Mouse (Mus musculus) limb, embryonic 12.5 days (tissue): ENCODE measurements around the gene Grn. TPM values are rescaled to one million over a fixed set of nuclear protein-coding genes. Genes with fewer than 3 reads are reported as not detected.
A peak's percentile ranks its signal among the peaks of the same experiment; 100 is the strongest.
"Not testable (repeated sequence)": the region's sequence is repeated elsewhere in the genome, so short reads cannot be mapped to it uniquely, and the experiment has no call there.

Source experiments
- ATAC-seq: fragments of 200-750 bp; cut with Nextera tagmentation; 2 replicates; pipeline ENCODE4 v1.8.0; 2017; ENCODE audit warnings: low read depth, moderate TSS enrichment; ENCODE audit not compliant: insufficient number of reproducible peaks, insufficient read depth, low FRiP score, low TSS enrichment
- H3K27ac ChIP-seq: fragments of 300-500 bp; sonication (generic); 2 replicates; pipeline ENCODE4 v1.5.1; 2016; ENCODE audit warnings: mild to moderate bottlenecking, moderate library complexity
- H3K27me3 ChIP-seq: fragments of 300-500 bp; sonication (generic); 2 replicates; pipeline ENCODE4 v1.6.1; 2016; ENCODE audit warnings: mild to moderate bottlenecking, moderate library complexity
- H3K36me3 ChIP-seq: fragments of 300-500 bp; sonication (generic); 2 replicates; pipeline ENCODE4 v1.6.1; 2016; ENCODE audit warnings: mild to moderate bottlenecking, moderate library complexity
- H3K4me1 ChIP-seq: fragments of 300-500 bp; sonication (generic); replicated peaks from 2 replicates; pipeline ENCODE4 v1.6.1; 2016
- H3K4me2 ChIP-seq: fragments of 300-500 bp; sonication (generic); 2 replicates; pipeline ENCODE4 v1.6.1; 2016; ENCODE audit warnings: mild to moderate bottlenecking, moderate library complexity
- H3K4me3 ChIP-seq: fragments of 300-500 bp; sonication (generic); replicated peaks from 2 replicates; pipeline ENCODE4 v1.5.1; 2016; ENCODE audit warnings: mild to moderate bottlenecking
- H3K9ac ChIP-seq: fragments of 300-500 bp; sonication (generic); replicated peaks from 2 replicates; pipeline ENCODE4 v1.6.1; 2016; ENCODE audit warnings: mild to moderate bottlenecking, moderate library complexity
- H3K9me3 ChIP-seq: fragments of 300-500 bp; sonication (generic); 2 replicates; pipeline ENCODE4 v1.6.1; 2016; ENCODE audit warnings: mild to moderate bottlenecking, moderate library complexity
- WGBS: fragments of 180-500 bp; shearing (Covaris S2); methylation state at CpG from one replicate; pipeline ENCODE4 v1.1.7; 2016; 5-methylcytosine and 5-hydroxymethylcytosine counted together
- polyA plus RNA-seq: library from polyadenylated mRNA; unstranded; fragments of >200 nt; fragmentation: Nextera tagmentation; extraction: Ambion mirVana; gene quantifications from 2 replicates; pipeline ENCODE4 v1.2.1, GENCODE M21; 2016

Gene Grn
- 101 and 106 TPM in 2 replicates for polyA plus RNA-seq

DNA sequence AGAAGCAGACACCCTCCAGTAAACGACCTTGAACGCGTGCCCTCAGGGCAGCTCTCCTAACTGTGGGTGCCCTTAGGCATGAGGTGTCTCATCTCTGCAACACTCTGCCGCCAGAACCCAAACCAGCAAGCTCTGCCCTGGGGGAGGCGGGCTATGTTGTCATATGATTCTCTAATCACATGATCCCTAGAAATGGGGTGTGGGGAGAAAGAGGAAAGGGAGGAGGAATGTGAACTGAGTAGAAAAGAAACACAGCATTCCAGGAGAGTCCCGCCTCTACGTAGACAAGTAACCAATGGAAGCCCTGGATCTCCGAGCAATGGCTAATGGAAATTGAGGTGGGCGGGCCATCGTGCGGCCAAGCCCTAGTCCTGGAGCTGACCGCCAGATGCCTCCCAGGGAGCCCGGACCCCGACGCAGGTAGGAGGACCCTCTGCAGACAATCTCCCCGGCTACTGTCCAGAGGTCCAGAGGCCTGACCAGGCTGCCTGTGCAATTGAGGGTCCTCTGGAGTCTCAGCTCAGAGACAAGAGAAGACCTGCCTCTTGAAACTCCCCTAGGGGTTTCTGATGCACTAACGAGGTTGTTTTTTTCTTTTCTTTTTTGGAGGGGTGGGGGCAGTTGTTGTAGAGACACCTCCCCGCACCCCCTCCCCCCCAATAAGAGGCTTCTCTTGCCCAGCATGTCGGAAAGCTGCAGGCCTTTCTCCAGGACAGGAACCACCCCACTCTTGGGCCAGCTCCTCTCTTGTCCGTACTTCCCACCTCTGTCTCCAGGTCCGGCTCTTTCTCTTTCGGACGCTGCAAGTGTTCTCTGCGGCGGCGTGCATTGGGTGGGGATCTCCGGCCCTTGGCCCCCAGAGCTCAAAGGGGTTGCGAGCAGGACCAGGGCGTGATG, at the start of gene Grn:
TSS of gene Grn (plus strand) at position 195 of the 897 bp plus-strand sequence.
- Histone ChIP-seq H3K4me2 (peak within 1 kb of the TSS; percentile 88), H3K4me3 (peak within 1 kb of the TSS; percentile 65), H3K9me3 (no peaks in the 10 kb centered on the region), H3K4me1 (peaks cover 26% of the 10 kb centered on the region), H3K27me3 (0 out of 2 replicates have a peak, but pooled peaks cover 3% of the 10 kb centered on the region), H3K9ac (peak within 1 kb of the TSS; percentile 65), H3K36me3 (peaks cover 24% of the 10 kb centered on the region), H3K27ac (peak within 1 kb of the TSS; percentile 87)
- under 1% methylated on average over 29 of the region's 29 CpGs for WGBS
- peak; percentile 89 for ATAC-seq

DNA sequence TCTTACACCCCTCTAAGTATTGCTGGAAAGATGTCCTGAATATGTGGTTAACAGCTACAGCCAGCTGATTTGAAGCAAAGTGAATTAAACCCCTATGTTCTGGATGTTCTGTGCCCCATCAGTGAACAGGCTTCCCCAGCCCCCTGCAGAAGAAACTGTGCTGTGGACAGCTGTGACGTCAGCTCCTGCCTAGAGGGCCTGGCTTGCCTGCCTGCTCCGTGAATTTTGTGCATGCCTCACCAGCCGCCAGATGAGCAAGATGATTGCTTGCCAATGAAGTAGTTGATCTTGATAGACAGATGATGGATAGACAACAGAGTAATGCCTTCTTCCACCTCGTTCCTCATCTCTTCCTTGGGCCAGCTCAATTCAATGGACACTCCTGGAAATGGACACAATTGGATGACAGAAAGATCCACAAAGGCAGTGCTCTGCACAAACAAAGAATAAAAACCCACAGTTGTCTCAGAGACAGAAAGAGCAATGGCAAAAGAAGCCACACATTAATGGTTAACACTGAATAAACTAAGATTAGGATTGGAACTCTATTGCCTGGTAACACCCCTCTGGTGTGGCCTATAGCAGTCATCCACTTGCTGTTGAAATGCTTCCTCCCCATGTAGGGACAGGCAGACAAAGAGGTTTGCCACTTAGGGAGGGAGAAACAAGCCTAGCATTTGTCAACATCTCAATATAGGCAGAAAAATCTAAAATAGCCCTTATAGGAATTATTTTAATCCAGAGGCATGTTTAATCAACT, 48.6 kb upstream of the Grn start:
- Histone ChIP-seq H3K4me1 (peaks cover 2% of the 10 kb centered on the region; the same call in 1 of the 2 replicates), H3K4me2 (no peak overlapping the region), H3K4me3 (no peak overlapping the region), H3K27ac (no peak overlapping the region), H3K9ac (no peak overlapping the region), H3K27me3 (peaks cover 8% of the 10 kb centered on the region; the same call in 1 of the 2 replicates), H3K36me3 (no peaks in the 10 kb centered on the region), H3K9me3 (0 out of 2 replicates have a peak, but pooled peaks cover 4% of the 10 kb centered on the region)
- WGBS = 52% methylated on average over 4 of the region's 4 CpGs
- no peak for ATAC-seq

DNA sequence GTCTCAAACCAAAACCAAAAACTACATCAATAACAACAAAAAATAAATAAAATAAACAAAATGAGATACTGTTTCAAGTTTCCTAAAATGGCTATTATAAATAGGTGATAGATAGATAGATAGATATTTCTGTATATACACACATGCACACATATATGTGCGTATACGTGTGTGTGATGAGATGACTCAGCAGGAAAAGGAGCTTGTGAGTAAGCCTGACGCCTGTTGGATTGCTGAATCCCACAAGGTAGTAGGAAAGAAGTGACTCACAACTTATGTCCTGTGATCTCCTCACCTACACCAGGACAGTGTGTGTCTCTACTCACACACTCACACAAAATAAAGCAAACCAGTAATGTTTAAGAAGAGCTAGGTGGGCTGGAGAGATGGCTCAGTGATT, 47.3 kb upstream of the Grn start:
- no peak overlapping the region for H3K27ac ChIP-seq
- no peak for ATAC-seq
- H3K27me3 ChIP-seq = 0 out of 2 replicates have a peak, but pooled peaks cover 5% of the 10 kb centered on the region
- no peak overlapping the region for H3K9ac ChIP-seq
- WGBS = 91% methylated on average over 3 of the region's 3 CpGs
- H3K4me2 ChIP-seq = no peak overlapping the region
- 0 out of 2 replicates have a peak, but pooled peaks cover 4% of the 10 kb centered on the region for H3K9me3 ChIP-seq
- no peak overlapping the region for H3K4me3 ChIP-seq
- H3K4me1 ChIP-seq = no peaks in the 10 kb centered on the region
- no peaks in the 10 kb centered on the region for H3K36me3 ChIP-seq

DNA sequence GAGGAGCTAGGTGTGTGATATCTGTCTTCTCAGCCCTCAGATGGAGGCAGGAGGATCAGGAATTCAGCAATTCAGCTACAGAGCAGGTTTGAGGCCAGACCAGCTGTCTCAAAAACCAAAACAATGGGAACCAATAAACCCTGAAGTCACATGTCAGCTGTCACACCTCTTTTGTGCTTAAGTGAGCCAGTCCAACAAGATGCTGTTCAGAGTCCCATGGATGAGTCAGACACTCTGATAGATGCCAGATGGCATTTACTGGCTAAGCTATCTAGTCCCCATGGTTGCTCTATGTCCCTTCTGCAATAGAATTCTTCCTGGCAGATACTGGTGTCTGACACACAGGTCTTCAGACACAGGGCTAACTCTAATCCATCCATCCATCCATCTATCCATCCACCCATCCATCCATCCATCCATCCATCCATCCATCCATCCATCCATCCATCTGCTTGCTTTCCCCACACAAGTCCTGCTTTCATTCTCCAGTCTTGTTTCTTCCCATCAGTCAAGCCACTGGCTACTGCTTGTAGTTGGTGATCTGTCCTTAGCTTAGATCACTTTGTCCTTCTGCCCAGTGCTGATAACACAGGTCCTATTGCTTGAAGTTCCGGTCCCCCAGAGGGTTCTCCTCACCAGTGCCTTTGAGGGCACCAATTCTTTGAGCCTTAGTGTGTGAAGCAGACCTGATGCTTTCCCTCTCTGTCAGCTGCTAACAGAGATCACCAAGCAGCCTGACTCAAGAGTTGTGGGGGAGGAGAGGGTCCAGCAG, 46.6 kb upstream of the Grn start:
- H3K9ac ChIP-seq = no peak overlapping the region
- H3K9me3 ChIP-seq = 0 out of 2 replicates have a peak, but pooled peaks cover 4% of the 10 kb centered on the region
- WGBS = 74% methylated on average over 1 of the region's 1 CpGs
- no peak for ATAC-seq
- 0 out of 2 replicates have a peak, but pooled peaks cover 5% of the 10 kb centered on the region for H3K27me3 ChIP-seq
- no peaks in the 10 kb centered on the region for H3K4me1 ChIP-seq
- no peak overlapping the region for H3K4me2 ChIP-seq
- no peaks in the 10 kb centered on the region for H3K36me3 ChIP-seq
- no peak overlapping the region for H3K4me3 ChIP-seq
- no peak overlapping the region for H3K27ac ChIP-seq

DNA sequence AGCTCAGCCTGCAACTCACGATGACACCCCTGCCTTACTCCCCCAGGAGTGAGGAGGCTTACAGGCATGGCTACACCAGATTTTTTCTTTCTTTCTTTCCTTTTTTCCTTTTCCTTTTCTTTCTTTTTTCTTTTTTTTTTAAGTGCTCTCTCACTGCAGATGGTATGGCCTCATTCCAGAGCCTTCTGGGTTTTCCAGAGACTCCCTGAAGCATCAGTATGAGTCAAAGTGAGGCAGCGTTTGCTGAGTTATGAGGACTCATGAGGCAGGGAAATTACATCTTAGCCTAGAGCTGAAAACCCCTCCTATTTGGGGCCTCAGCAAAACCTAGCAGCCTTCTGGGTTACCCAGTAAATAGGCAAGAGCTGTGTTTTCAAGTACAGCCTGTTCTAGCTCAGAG, 45.7 kb upstream of the Grn start:
- 0 out of 2 replicates have a peak, but pooled peaks cover 5% of the 10 kb centered on the region for H3K27me3 ChIP-seq
- no peak overlapping the region for H3K27ac ChIP-seq
- no peaks in the 10 kb centered on the region for H3K4me1 ChIP-seq
- H3K9me3 ChIP-seq = no peaks in the 10 kb centered on the region
- H3K4me2 ChIP-seq = no peak overlapping the region
- no peak overlapping the region for H3K4me3 ChIP-seq
- ATAC-seq = no peak
- 78% methylated on average over 2 of the region's 2 CpGs for WGBS
- no peaks in the 10 kb centered on the region for H3K36me3 ChIP-seq
- no peak overlapping the region for H3K9ac ChIP-seq

DNA sequence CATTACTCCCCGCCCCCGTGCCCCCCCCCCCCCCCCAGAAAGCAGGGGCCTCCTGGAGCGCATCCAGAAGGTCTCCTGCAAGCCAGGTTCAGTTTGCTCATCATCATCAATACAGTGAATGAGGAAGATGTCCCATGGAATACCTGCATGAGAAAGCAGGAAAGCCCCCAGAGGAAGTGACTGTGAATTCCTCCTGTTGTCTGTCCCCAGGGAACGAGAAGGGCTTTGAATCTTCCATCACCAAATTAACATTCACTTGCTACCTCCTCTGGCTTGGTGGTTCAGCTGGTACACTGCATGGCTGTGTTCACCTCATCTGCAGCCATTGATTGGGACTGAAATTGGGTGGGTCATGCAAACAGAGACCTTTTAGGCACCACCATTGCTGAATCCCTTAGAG, 45.0 kb upstream of the Grn start:
- WGBS = 46% methylated on average over 4 of the region's 4 CpGs
- no peak overlapping the region for H3K27ac ChIP-seq

DNA sequence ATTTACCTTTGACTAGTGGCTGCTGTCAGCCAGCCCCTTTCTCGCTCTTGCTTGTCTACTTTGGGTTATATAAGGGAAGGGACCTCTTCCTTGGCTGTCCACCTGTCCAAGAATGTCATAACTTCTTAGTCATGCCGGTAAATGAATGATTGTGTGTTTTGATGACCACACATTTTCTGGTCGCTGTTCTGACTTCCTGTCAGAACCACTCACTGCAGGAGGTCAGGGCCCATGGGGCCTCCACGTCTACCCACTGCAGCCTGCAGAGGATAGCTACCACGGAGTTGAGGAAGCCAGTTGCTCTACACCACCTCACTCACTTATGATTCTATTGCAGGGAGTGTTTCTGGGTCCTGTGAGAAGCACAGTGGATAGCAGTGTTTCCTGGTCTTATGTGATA, 44.0 kb upstream of the Grn start:
- no peak for ATAC-seq
- no peak overlapping the region for H3K4me2 ChIP-seq
- no peaks in the 10 kb centered on the region for H3K36me3 ChIP-seq
- H3K27me3 ChIP-seq = 0 out of 2 replicates have a peak, but pooled peaks cover 5% of the 10 kb centered on the region
- no peaks in the 10 kb centered on the region for H3K4me1 ChIP-seq
- H3K9ac ChIP-seq = no peak overlapping the region
- no peaks in the 10 kb centered on the region for H3K9me3 ChIP-seq
- 65% methylated on average over 5 of the region's 5 CpGs for WGBS
- no peak overlapping the region for H3K4me3 ChIP-seq
- no peak overlapping the region for H3K27ac ChIP-seq

More for the DNA sequence above, 45.0 kb upstream of the Grn start:
- no peak for ATAC-seq
- Histone ChIP-seq H3K9me3 (no peaks in the 10 kb centered on the region), H3K4me1 (no peaks in the 10 kb centered on the region), H3K36me3 (no peaks in the 10 kb centered on the region), H3K4me2 (no peak overlapping the region), H3K27me3 (0 out of 2 replicates have a peak, but pooled peaks cover 5% of the 10 kb centered on the region), H3K4me3 (no peak overlapping the region), H3K9ac (no peak overlapping the region)

DNA sequence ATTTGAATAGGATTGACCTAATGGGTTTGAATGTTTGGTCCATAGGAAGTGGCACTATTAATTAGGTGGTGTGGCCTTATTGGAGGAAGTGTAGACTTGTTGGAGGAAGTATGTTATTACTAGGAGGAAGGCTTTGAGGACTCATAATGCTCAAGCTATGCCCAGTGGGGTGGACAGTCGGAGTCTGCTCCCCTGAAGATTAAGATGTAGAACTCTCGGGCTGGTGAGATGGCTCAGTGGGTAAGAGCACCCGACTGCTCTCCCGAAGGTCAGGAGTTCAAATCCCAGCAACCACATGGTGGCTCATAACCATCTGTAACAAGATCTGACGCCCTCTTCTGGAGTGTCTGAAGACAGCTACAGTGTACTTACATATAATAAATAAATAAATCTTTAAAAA, 40.7 kb upstream of the Grn start:
- H3K9ac ChIP-seq, H3K9me3 ChIP-seq, H3K36me3 ChIP-seq, ATAC-seq, H3K4me3 ChIP-seq, H3K4me2 ChIP-seq, H3K27ac ChIP-seq: not testable (repeated sequence)
- H3K4me1 ChIP-seq = peaks cover 19% of the 10 kb centered on the region
- H3K27me3 ChIP-seq = peaks cover 17% of the 10 kb centered on the region
- WGBS = 97% methylated on average over 4 of the region's 5 CpGs

DNA sequence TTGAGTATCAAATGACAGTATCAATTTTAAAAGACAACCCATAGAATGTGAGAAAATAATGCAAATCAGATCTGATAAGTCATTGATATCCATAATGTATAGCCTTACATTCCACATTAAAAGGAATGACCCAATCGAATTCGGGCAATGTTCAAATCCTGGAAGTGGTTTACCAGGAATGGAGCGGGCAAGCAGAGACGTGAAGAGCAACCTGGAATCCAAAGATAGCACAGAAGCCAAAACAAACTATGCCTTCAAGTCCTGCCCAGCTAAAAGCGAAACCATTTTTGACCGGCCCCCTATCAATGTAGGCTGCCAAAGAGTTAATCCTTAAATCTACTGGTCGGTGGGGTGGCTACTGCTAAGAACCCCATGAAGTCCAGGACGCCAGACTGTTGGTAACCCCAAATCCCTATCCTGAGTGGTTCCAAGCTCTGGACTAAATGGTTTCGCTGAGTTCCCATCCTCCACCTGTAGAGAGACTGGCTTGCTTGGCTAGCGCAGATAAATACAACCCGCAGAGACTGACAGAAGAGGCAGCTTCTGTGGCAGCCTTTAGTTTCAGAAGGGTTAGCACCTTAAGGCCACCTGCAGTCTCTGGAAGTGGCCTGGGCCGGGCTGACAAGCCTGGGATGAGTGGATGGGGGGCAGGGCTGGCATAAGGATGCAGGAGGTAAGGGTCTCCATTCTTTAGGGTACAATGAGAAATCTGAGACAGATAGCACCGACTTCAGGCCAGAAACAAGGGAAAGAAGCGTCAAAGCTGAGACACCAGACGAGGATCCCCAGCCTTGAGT, 37.5 kb upstream of the Grn start:
- Histone ChIP-seq H3K4me3 (peak overlapping the region; percentile 44), H3K27ac (no peak overlapping the region), H3K9me3 (no peaks in the 10 kb centered on the region), H3K9ac (peak overlapping the region; percentile 40; the same call in 1 of the 2 replicates), H3K4me2 (peak overlapping the region; percentile 90), H3K36me3 (no peaks in the 10 kb centered on the region), H3K27me3 (peaks cover 44% of the 10 kb centered on the region), H3K4me1 (peaks cover 26% of the 10 kb centered on the region)
- 0 out of 2 replicates have a peak, but pooled peaks have one; percentile 12 for ATAC-seq
- 19% methylated on average over 15 of the region's 15 CpGs for WGBS

DNA sequence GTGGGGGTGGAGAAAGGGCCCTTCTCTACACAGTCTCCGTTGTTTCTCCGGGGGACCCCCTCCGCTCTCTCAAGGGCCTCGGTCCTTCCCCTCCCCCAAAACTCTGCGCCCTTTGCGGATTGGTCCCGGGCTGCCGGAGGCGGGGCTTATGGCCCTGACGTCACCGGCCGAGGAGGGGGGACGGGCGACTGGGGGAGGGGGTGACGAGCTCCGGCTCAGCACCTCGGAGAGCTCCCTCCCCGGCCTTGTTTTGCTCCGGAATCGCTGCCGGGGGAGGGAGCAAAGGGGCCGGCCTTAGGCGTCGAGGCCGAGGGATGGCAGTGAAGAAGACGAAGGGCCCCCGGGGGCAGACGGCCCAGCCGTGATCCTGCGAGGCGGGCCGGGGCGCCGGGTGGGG, 36.9 kb upstream of the Grn start, which contains the start of gene Rundc3a:
TSS of gene Rundc3a (plus strand) at position 166 of the 397 bp plus-strand sequence.
- Histone ChIP-seq H3K27ac (no peak within 1 kb of the TSS), H3K4me1 (peaks cover 26% of the 10 kb centered on the region), H3K4me2 (peak within 1 kb of the TSS; percentile 90), H3K9me3 (no peaks in the 10 kb centered on the region), H3K4me3 (peak within 1 kb of the TSS; percentile 44), H3K27me3 (peaks cover 50% of the 10 kb centered on the region), H3K9ac (peak within 1 kb of the TSS; percentile 40), H3K36me3 (no peaks in the 10 kb centered on the region)
- ATAC-seq = peak; percentile 86
- WGBS = under 1% methylated on average over 28 of the region's 34 CpGs
